Mouse (Mus musculus) heart, embryonic 11.5 days (tissue): ENCODE results near the gene Smarcc2. TPM values are rescaled to one million over a fixed set of nuclear protein-coding genes. Genes with fewer than 3 reads are reported as not detected.
"Not testable (repeated sequence)": the region's sequence is repeated elsewhere in the genome, so short reads cannot be mapped to it uniquely, and the experiment has no call there.

Experiments
- ATAC-seq: fragments of 200-750 bp; cut with Nextera tagmentation; replicated peaks from 2 replicates; pipeline ENCODE4 v1.8.0; 2017; ENCODE audit warnings: moderate library complexity; ENCODE audit not compliant: insufficient number of reproducible peaks, low FRiP score, low TSS enrichment
- H3K27ac ChIP-seq: fragments of 300-500 bp; sonication (generic); 2 replicates; pipeline ENCODE4 v1.5.1; 2014; ENCODE audit warnings: mild to moderate bottlenecking, low read depth, low read length
- H3K27me3 ChIP-seq: fragments of 300-500 bp; sonication (generic); 2 replicates; pipeline ENCODE4 v1.6.1; 2014; ENCODE audit warnings: mild to moderate bottlenecking, low read length, mixed read lengths; ENCODE audit not compliant: control insufficient read depth, insufficient read depth
- H3K36me3 ChIP-seq: fragments of 300-500 bp; sonication (generic); 2 replicates; pipeline ENCODE4 v1.6.1; 2014; ENCODE audit warnings: mild to moderate bottlenecking, low read length, moderate library complexity, mixed read lengths; ENCODE audit not compliant: control insufficient read depth, insufficient read depth
- H3K4me1 ChIP-seq: fragments of 300-500 bp; sonication (generic); 2 replicates; pipeline ENCODE4 v1.6.1; 2014; ENCODE audit warnings: low read length; ENCODE audit not compliant: control insufficient read depth, insufficient read depth
- H3K4me2 ChIP-seq: fragments of 300-500 bp; sonication (generic); 2 replicates; pipeline ENCODE4 v1.6.1; 2014; ENCODE audit warnings: mild to moderate bottlenecking, moderate library complexity
- H3K4me3 ChIP-seq: fragments of 300-500 bp; sonication (generic); 2 replicates; pipeline ENCODE4 v1.5.1; 2014; ENCODE audit warnings: low read depth, low read length
- H3K9ac ChIP-seq: fragments of 300-500 bp; sonication (generic); 2 replicates; pipeline ENCODE4 v1.6.1; 2014; ENCODE audit warnings: mild to moderate bottlenecking, low read depth, low read length, moderate library complexity
- H3K9me3 ChIP-seq: fragments of 300-500 bp; sonication (generic); replicated peaks from 2 replicates; pipeline ENCODE4 v1.6.1; 2016; ENCODE audit warnings: low read length; ENCODE audit not compliant: control insufficient read depth
- WGBS: fragments of 180-500 bp; shearing (Covaris S2); extraction: QIAGEN DNeasy Blood & Tissue Kit; methylation state at CpG from one replicate; pipeline ENCODE4 v1.1.7; 2014; ENCODE audit not compliant: insufficient replicate concordance; 5-methylcytosine and 5-hydroxymethylcytosine counted together
- polyA plus RNA-seq: library from polyadenylated mRNA; unstranded; fragments of >200 nt; fragmentation: Nextera tagmentation; extraction: Ambion mirVana; gene quantifications from 2 replicates; pipeline ENCODE4 v1.2.1, GENCODE M21; 2014

Smarcc2 gene
- polyA plus RNA-seq, 1 experiment from 2014 or later = 82.8 TPM

DNA sequence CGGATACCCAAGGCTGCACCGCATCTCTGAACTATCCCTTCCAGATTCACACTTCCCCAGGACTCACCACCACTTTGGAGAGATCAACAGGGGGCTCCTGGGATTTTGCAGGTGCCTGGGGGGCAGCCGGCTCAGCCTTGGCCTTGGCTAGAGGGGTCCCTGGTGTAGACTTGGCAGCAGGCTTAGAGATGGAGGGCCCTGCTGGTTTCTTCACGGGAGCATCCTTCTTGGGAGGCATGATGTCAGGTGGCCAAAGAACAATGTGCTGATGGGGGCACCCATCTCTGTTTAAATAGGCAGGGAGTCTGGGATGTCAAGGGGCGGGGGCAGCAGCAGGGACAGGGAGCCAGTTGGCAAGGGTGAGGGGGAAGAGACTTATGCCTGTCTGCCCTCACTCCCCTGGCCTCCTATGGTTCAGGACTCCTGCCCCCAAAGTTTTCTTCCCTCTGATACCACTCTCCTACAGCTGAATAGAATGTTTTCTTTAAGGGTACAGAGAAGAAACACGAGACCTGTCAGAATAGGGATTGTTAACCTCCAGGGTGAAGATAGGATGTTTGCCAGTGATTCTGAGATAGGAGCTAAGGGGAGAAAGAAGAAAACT, 38.2 kb downstream of the Smarcc2 start:
- Histone ChIP-seq H3K4me1 (peaks cover 24% of the 10 kb centered on the region), H3K4me3 (no peak overlapping the region), H3K27me3 (no peaks in the 10 kb centered on the region), H3K9ac (peak overlapping the region; percentile 39; the same call in 1 of the 2 replicates), H3K36me3 (no peaks in the 10 kb centered on the region), H3K27ac (no peak overlapping the region), H3K9me3 (no peaks in the 10 kb centered on the region), H3K4me2 (no peak overlapping the region; the same call in 1 of the 2 replicates)
- ATAC-seq = no peak
- 44% methylated on average over 6 of the region's 6 CpGs for WGBS

DNA sequence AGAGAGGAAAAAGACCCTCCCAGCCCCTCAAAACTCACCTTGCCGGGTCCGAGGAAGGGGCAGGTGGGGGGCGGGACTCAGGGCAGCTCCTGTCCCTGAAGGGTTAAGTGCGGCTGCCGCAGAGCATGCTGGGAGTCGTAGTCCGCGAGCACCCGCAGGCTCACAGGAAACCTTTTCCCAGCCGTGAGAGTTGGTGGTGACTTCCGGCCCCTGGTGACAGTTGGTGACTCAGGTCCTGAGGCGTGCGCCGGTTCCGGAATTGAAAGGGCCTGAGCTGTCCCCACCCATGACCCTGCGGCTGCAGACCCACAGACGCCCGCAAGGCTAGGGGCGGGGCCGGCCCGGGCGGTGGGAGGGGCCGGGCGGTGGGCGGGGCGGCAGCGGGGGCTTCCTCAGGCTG, 39.5 kb downstream of the Smarcc2 start, which contains the start of gene Myl6b:
Gene Myl6b, minus strand, starts transcription at position 96 of the 400 bp plus-strand sequence.
- Histone ChIP-seq H3K27me3 (no peaks in the 10 kb centered on the region), H3K4me1 (peaks cover 24% of the 10 kb centered on the region), H3K36me3 (no peaks in the 10 kb centered on the region), H3K9me3 (no peaks in the 10 kb centered on the region), H3K9ac (peak within 1 kb of the TSS; percentile 70), H3K4me2 (peak within 1 kb of the TSS; percentile 66), H3K4me3 (peak within 1 kb of the TSS; percentile 51), H3K27ac (peak within 1 kb of the TSS; percentile 88)
- ATAC-seq = peak; percentile 90
- WGBS = 0% methylated on average over 27 of the region's 27 CpGs

DNA sequence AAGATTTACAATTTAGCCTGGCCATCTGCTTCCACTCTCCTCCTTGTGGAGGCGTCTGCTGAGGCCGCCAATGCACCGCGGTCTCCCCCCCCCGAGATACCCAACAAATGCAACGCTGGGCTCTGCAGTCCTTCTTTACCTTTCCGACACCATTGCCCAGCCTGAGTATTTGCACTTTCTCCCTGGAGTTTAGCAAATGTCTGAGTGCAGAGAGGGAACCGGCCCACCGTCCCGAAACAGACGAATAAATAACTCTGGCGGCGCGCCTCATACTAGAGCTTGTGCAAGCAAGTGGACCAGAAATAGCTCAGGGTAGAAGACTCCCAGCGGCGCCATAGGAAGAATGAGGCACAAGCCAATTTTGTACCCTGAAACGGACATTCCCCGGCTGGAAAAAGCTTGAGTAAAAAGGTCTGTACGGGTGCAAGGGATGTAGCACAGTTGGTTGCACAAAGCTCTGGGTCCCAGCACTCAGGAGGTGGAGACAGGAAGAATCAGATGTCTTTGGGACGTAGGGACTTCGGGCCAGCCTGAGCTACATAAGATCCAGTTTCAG, 40.1 kb downstream of the Smarcc2 start:
- H3K4me3 ChIP-seq = peak overlapping the region; percentile 51
- peak overlapping the region; percentile 88 for H3K27ac ChIP-seq
- no peaks in the 10 kb centered on the region for H3K27me3 ChIP-seq
- no peaks in the 10 kb centered on the region for H3K9me3 ChIP-seq
- H3K36me3 ChIP-seq = no peaks in the 10 kb centered on the region
- peak overlapping the region; percentile 70 for H3K9ac ChIP-seq
- H3K4me2 ChIP-seq = peak overlapping the region; percentile 66
- ATAC-seq = peak; percentile 18; the same call in 1 of the 2 replicates
- H3K4me1 ChIP-seq = peaks cover 26% of the 10 kb centered on the region
- 2% methylated on average over 21 of the region's 21 CpGs for WGBS

DNA sequence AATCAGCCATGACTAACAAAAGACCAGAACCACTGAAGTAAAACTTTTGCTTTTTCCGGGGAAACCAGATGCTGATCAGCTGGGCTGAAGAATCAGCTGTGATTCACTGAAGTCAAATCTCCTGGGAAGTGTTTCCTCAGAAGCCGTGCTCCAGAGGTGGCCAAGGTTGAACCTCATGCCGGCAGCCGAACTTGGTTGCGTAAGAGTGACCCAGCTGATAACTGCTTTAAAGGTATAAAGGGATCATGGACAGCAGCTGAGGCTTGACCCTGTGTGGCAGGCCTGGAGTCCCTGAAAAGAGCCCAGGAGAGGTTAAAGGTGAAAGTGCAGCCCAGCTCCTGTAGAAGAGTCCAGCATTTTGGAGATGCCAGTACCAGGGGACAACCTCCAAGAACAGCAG, 43.3 kb downstream of the Smarcc2 start:
- Histone ChIP-seq H3K36me3 (no peaks in the 10 kb centered on the region), H3K9me3 (no peaks in the 10 kb centered on the region), H3K4me2 (no peak overlapping the region), H3K4me1 (peaks cover 4% of the 10 kb centered on the region), H3K27me3 (no peaks in the 10 kb centered on the region), H3K27ac (no peak overlapping the region), H3K4me3 (no peak overlapping the region), H3K9ac (no peak overlapping the region)
- no peak for ATAC-seq
- 79% methylated on average over 5 of the region's 5 CpGs for WGBS

DNA sequence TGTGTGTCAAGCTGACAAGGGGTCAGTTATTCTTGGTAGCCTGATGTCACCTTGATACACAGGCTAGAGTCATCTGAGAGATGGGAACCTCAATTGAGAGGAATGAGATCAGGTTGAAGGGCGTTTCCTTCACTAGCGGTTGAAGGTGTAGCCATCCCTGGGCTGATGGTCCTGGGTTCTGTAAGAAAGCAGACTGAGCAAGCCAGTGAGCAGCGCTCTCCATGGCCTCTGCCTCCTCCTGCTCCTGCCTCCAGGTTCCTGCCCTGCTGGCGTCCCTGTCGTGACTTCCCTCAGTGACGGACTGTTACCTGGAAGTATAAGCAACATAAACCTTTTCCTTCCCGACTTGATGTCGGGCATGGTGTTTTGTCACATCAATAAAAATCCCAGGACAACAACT, 44.5 kb downstream of the Smarcc2 start:
- Histone ChIP-seq H3K9me3 (no peaks in the 10 kb centered on the region), H3K9ac (no peak overlapping the region), H3K4me1 (peaks cover 3% of the 10 kb centered on the region), H3K4me2 (no peak overlapping the region), H3K36me3 (no peaks in the 10 kb centered on the region), H3K27me3 (no peaks in the 10 kb centered on the region), H3K27ac (no peak overlapping the region), H3K4me3 (no peak overlapping the region)
- ATAC-seq = no peak
- 80% methylated on average over 8 of the region's 8 CpGs for WGBS

DNA sequence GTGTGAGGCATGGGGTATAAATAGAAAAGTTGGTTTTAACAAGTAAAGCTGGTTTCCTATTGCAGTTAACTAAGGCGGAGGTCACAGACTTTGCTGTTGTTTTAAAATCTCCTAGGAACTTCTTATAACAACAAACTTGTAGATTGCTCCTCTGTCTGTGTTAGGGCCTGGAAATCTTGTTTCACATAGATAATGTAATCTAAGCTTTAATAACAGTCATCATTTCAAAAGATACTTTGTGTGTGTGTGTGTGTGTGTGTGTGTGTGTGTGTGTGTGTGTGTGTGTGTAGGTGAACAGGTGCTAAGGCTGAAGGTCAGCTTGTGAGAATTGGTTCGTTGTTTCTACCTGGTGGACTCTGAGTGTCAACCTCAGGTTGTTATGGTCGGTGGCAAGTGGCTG, 45.0 kb downstream of the Smarcc2 start:
- H3K9me3 ChIP-seq = no peaks in the 10 kb centered on the region
- H3K4me3 ChIP-seq = no peak overlapping the region
- WGBS = 77% methylated on average over 3 of the region's 3 CpGs
- H3K36me3 ChIP-seq = no peaks in the 10 kb centered on the region
- no peaks in the 10 kb centered on the region for H3K27me3 ChIP-seq
- H3K4me1 ChIP-seq = peaks cover 3% of the 10 kb centered on the region
- no peak overlapping the region for H3K4me2 ChIP-seq
- H3K9ac ChIP-seq = no peak overlapping the region
- no peak for ATAC-seq
- no peak overlapping the region for H3K27ac ChIP-seq

DNA sequence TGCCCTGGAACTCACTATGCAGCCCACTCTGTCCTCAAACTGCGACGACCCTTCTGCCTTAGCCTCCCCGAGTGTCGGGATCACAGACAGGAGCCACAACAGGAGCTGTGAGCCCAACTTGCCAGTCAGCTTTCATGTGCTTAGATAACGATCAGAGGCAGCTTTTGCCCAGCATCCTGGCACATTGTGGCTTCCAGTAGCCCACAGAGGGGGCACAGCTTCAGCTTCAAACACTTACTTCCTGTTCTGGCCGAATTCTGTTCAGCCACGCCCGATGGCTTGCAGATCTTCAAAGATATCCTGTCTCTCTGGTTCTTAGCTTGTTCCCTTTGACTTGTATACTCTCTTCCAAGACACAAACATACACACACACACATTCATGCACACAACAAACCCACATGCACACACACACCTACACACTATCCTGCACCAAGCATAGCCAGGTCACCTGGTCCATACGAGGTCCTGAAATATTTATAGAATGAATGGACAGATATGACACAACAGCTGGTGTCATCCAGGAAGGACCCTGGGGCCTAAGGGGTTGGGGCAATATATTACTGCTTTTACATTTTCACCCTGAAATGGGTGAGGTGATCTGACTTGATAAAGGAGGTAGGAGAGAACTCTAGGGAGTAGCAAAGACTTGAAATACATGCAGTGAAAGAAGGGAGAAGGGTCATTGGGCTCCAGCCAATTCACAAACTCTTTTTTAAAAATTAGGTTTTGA, 45.8 kb downstream of the Smarcc2 start:
- Histone ChIP-seq H3K27ac (no peak overlapping the region), H3K4me3 (no peak overlapping the region), H3K4me2 (no peak overlapping the region), H3K36me3 (no peaks in the 10 kb centered on the region; the same call in 1 of the 2 replicates), H3K9ac (no peak overlapping the region), H3K27me3 (no peaks in the 10 kb centered on the region), H3K4me1 (peaks cover 3% of the 10 kb centered on the region), H3K9me3 (no peaks in the 10 kb centered on the region)
- WGBS = 65% methylated on average over 9 of the region's 9 CpGs
- ATAC-seq = no peak

DNA sequence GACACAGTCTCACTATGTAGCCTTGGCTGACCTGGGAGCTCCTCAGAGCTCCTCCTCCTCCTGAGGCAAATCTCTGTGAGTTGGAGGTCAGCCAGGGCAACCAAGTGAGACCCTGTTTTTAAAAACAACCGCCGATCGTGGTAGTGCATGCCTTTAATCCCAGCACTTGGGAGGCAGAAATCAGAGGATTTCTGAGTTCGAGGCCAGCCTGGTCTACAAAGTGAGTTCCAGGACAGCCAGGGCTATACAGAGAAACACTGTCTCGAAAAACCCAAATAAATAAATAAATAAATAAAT, 46.3 kb downstream of the Smarcc2 start:
- 84% methylated on average over 5 of the region's 5 CpGs for WGBS
- not testable (repeated sequence) for H3K4me1 ChIP-seq, H3K4me2 ChIP-seq, ATAC-seq, H3K27me3 ChIP-seq, H3K4me3 ChIP-seq, H3K27ac ChIP-seq, H3K9ac ChIP-seq, H3K9me3 ChIP-seq, H3K36me3 ChIP-seq
